Mouse (Mus musculus) lung, adult 2 months (tissue): ENCODE measurements around the gene Npas3. TPM values are rescaled to one million over a fixed set of nuclear protein-coding genes. Genes with fewer than 3 reads are reported as not detected.

ENCODE experiments used
- DNase-seq: peaks from one replicate; pipeline ENCODE4 v3.0.0; 2022
- H3K4me1 ChIP-seq: fragments of 200-500 bp; 2 replicates; pipeline ENCODE4 v1.6.1; 2011; ENCODE audit warnings: low read length; ENCODE audit not compliant: control insufficient read depth, insufficient read depth
- H3K4me3 ChIP-seq: fragments of 200-500 bp; replicated peaks from 2 replicates; pipeline ENCODE3; 2011; ENCODE audit warnings: low read depth, mild to moderate bottlenecking, control low read depth, low read length; ENCODE audit errors: extremely low read depth
- CTCF ChIP-seq: fragments of 200-500 bp; IDR thresholded peaks from 2 replicates; pipeline ENCODE4 v1.5.1; 2011; ENCODE audit warnings: mild to moderate bottlenecking, low read length, control low read depth; ENCODE audit not compliant: insufficient read depth
- POLR2A ChIP-seq: fragments of 200-500 bp; IDR thresholded peaks from 2 replicates; pipeline ENCODE4 v1.6.1; 2011; ENCODE audit warnings: low read depth, mild to moderate bottlenecking, control low read depth, low read length, borderline replicate concordance; ENCODE audit errors: extremely low read depth
- WGBS: fragments of 180-500 bp; shearing (Covaris S2); methylation state at CpG from one replicate; pipeline ENCODE4 v1.1.7; 2018; 5-methylcytosine and 5-hydroxymethylcytosine counted together
- polyA plus RNA-seq: library from polyadenylated mRNA; depleted of rRNA; stranded (reverse); fragments of >200 nt; gene quantifications from 2 replicates; pipeline ENCODE4 v1.2.3, GENCODE M21; 2012

Gene Npas3
- polyA plus RNA-seq, 1 experiment, result 0.05 TPM

DNA sequence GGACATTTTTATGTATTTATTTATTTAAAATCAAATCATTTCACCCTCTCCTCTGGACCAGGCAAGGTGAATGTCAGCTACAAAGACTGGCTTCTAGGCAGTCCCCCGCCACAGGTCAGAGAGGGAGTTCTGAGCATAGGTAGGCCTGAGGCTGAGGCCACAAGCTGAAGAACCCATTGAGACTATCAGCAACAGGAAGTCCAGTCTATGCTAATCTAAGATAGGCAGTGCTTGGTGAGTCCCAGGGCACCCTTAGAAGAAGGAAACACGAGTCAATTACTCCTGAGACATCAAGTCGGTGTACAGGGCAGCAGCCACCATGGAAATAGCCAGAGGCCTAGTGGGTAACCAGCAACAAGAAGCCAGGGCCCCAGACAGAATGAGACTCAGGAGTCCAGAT, 857.5 kb downstream of the Npas3 start:
- 87% methylated on average over 3 of the region's 3 CpGs for WGBS
- DNase-seq, result no peak
- H3K4me3 ChIP-seq, result no peak overlapping the region
- no peaks in the 10 kb centered on the region for H3K4me1 ChIP-seq
- no peak for TF ChIP-seq CTCF
- no peak for TF ChIP-seq POLR2A

DNA sequence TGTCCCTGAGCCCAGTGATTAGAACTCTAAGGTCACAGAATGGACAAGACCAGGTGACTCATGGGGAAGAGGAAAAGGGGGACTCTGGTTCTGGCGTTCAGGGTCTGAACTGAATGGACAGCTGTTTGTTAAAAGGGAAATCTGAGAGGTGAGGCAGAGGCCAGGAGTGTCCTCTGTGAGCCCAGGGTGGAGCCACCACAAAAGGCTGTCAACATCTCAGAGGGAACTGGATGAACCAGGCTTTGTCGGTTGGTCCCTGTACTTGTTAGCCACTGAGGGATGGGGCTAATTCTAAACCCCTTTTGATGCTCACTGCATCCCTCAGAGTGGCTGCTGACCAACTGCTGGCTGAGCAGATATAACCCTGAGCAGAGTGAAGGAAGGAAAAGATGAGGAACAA, 861.9 kb downstream of the Npas3 start:
- no peak for TF ChIP-seq CTCF
- no peak for TF ChIP-seq POLR2A
- 43% methylated on average over 2 of the region's 2 CpGs for WGBS
- no peak overlapping the region for H3K4me3 ChIP-seq
- H3K4me1 ChIP-seq, result no peaks in the 10 kb centered on the region
- no peak for DNase-seq

DNA sequence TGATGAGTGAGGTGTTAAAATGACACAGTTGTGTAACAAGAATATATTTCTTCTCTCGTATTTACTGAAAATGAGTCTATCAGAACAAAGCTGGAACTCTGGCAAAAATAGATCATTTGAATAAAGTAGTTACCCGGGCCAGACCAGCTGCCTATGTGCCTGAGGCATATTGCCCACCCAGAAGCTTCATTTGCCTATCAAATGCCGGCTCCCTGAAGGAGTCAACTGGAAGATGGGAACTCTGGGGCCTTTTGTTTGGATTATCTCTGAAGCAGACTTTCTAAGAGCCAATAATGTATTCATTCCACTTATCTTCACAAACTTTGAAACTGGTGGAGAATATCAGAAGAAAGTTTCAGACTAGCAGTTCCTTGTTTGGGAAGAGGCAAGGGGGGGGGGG, 862.5 kb downstream of the Npas3 start:
- H3K4me1 ChIP-seq, result no peaks in the 10 kb centered on the region
- 52% methylated on average over 3 of the region's 3 CpGs for WGBS
- no peak for DNase-seq
- TF ChIP-seq CTCF, result no peak
- TF ChIP-seq POLR2A, result no peak
- H3K4me3 ChIP-seq, result no peak overlapping the region

DNA sequence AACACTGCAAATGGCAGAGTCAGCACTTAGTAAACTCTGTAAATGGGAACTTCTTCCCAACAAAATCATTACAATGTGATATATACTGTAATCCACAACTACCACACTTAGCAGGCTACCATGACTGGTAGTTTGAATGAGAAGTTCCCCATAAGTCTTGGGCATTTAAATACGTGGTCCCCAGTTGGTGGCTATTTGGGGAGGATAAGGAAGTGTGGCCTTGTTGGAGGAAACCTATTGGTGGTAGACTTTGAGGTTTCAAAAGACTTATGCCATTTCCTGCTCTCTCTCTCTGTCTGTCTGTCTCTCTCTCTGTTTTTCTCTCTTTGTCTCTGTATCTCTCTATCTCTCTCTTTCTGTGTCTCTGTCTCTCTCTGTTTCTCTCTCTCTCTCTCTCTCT, 871.9 kb downstream of the Npas3 start:
- WGBS, result 66% methylated on average over 1 of the region's 1 CpGs
- no peak overlapping the region for H3K4me3 ChIP-seq
- no peak for TF ChIP-seq CTCF
- no peak for TF ChIP-seq POLR2A
- DNase-seq, result no peak
- H3K4me1 ChIP-seq, result no peaks in the 10 kb centered on the region

DNA sequence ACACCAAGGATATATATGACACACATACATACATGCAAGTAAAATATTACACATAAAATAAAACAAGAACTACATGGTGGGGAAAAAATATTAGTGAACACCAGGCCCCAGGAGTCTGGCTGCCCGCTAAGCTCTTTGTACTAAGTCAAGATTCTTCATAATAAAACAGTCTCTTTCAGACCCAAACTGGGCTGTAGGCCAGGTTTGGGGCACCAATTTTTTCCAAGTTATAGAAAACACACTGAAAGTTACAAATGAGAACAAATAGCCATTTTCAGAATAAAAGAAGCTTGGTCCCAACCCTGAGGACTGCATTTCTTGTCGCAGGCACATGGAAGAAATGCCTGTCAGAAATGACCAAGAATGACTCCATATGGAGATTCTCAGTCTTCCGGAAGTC, 872.8 kb downstream of the Npas3 start:
- no peaks in the 10 kb centered on the region for H3K4me1 ChIP-seq
- H3K4me3 ChIP-seq, result no peak overlapping the region
- 86% methylated on average over 3 of the region's 3 CpGs for WGBS
- no peak for DNase-seq
- TF ChIP-seq CTCF (no peak), POLR2A (no peak)
